ENCODE assay signal across 23 mouse cellular contexts in genomic region chr9:89305637-89306036, GRCm38 (mm10).
DNase-seq lines count a peak whose midpoint lies in the region; ATAC-seq lines count a peak whose summit lies in the region.
"Had no signal": no experiment of that assay in that cellular context is flagged by ENCODE, and none has a peak within 500 bp of the region (broad histone marks: within the 10 kb centered on the region; RNA-seq: fewer than 3 reads in every experiment).

No protein-coding gene starts in this region.

- DNase-seq in embryonic facial prominence, embryonic 10.5 days (ENCODE audit: low spot score): no peak
- DNase-seq in spleen, adult 18-20 months: no peak
- DNase-seq: adrenal gland, adult 8-10 months; adrenal gland, postnatal 14 days; adrenal gland, postnatal 36 days; B cell, adult 2 months; cerebellum, adult 11-12 months; cerebellum, adult 2 months; cerebellum, adult 9-10 months; cerebellum, postnatal 10 days; cerebellum, postnatal 25 days; forebrain, postnatal 0 days had no signal

- H3K27ac ChIP-seq in embryonic facial prominence, embryonic 12.5 days: no peak overlapping the region
- no peak overlapping the region for H3K27ac ChIP-seq in embryonic facial prominence, embryonic 10.5 days (replicated peaks)
- H3K27ac ChIP-seq in kidney, embryonic 15.5 days: no peak overlapping the region
- no peak overlapping the region for H3K27ac ChIP-seq in kidney, embryonic 16.5 days (ENCODE audit: low read length)
- H3K27ac ChIP-seq in embryonic facial prominence, embryonic 13.5 days: no peak overlapping the region
- H3K27ac ChIP-seq: forebrain, embryonic 13.5 days; forebrain, embryonic 15.5 days had no signal

- 52% methylated on average over 2 of the region's 2 CpGs for WGBS in embryonic facial prominence, embryonic 12.5 days
- WGBS in embryonic facial prominence, embryonic 10.5 days: 84% methylated on average over 2 of the region's 2 CpGs
- 61% methylated on average over 2 of the region's 2 CpGs for WGBS in kidney, embryonic 15.5 days
- WGBS in kidney, embryonic 16.5 days: 55% methylated on average over 2 of the region's 2 CpGs
- 55% methylated on average over 2 of the region's 2 CpGs for WGBS in embryonic facial prominence, embryonic 13.5 days

- H3K27me3 ChIP-seq in embryonic facial prominence, embryonic 12.5 days: no peaks in the 10 kb centered on the region
- no peaks in the 10 kb centered on the region for H3K27me3 ChIP-seq in embryonic facial prominence, embryonic 10.5 days (replicated peaks; ENCODE audit: low read depth, poor library complexity, severe bottlenecking)
- no peaks in the 10 kb centered on the region for H3K27me3 ChIP-seq in kidney, embryonic 15.5 days
- H3K27me3 ChIP-seq in kidney, embryonic 16.5 days (ENCODE audit: insufficient read depth, low read length): no peaks in the 10 kb centered on the region
- no peaks in the 10 kb centered on the region for H3K27me3 ChIP-seq in embryonic facial prominence, embryonic 13.5 days
- H3K27me3 ChIP-seq: CH12.LX; forebrain, embryonic 13.5 days; forebrain, embryonic 15.5 days; Patski had no signal

- no peaks in the 10 kb centered on the region for H3K36me3 ChIP-seq in embryonic facial prominence, embryonic 12.5 days
- H3K36me3 ChIP-seq in embryonic facial prominence, embryonic 10.5 days (replicated peaks): no peaks in the 10 kb centered on the region
- H3K36me3 ChIP-seq in kidney, embryonic 15.5 days: no peaks in the 10 kb centered on the region
- H3K36me3 ChIP-seq in kidney, embryonic 16.5 days (ENCODE audit: insufficient read depth, low read length): no peaks in the 10 kb centered on the region
- no peaks in the 10 kb centered on the region for H3K36me3 ChIP-seq in embryonic facial prominence, embryonic 13.5 days
- H3K36me3 ChIP-seq: forebrain, embryonic 15.5 days; G1E had no signal

- no peak overlapping the region for H3K4me3 ChIP-seq in embryonic facial prominence, embryonic 12.5 days
- H3K4me3 ChIP-seq in embryonic facial prominence, embryonic 10.5 days: no peak overlapping the region
- H3K4me3 ChIP-seq in kidney, embryonic 15.5 days (replicated peaks): no peak overlapping the region
- no peak overlapping the region for H3K4me3 ChIP-seq in kidney, embryonic 16.5 days (ENCODE audit: low read length)
- H3K4me3 ChIP-seq in embryonic facial prominence, embryonic 13.5 days: no peak overlapping the region
- H3K4me3 ChIP-seq: forebrain, embryonic 13.5 days; forebrain, embryonic 15.5 days had no signal

- H3K4me1 ChIP-seq in embryonic facial prominence, embryonic 12.5 days: no peaks in the 10 kb centered on the region
- H3K4me1 ChIP-seq in embryonic facial prominence, embryonic 10.5 days: no peaks in the 10 kb centered on the region
- H3K4me1 ChIP-seq in kidney, embryonic 15.5 days: no peaks in the 10 kb centered on the region
- H3K4me1 ChIP-seq in kidney, embryonic 16.5 days (ENCODE audit: insufficient read depth, low read length): no peaks in the 10 kb centered on the region; the same call in 1 of the 2 replicates
- no peaks in the 10 kb centered on the region for H3K4me1 ChIP-seq in embryonic facial prominence, embryonic 13.5 days

- ATAC-seq in embryonic facial prominence, embryonic 12.5 days (ENCODE audit: insufficient number of reproducible peaks, insufficient read depth, low FRiP score, low TSS enrichment): peak; percentile 60; the same call in 1 of the 2 replicates
- peak; percentile 36; the same call in 1 of the 2 replicates for ATAC-seq in kidney, embryonic 15.5 days (replicated peaks; ENCODE audit: low FRiP score)
- ATAC-seq in kidney, embryonic 16.5 days (ENCODE audit: low FRiP score, low TSS enrichment): no peak
- ATAC-seq in embryonic facial prominence, embryonic 13.5 days (ENCODE audit: insufficient number of reproducible peaks, insufficient read depth, low FRiP score, low TSS enrichment, low read depth): 0 out of 2 replicates have a peak, but pooled peaks have one; percentile 32
- ATAC-seq: activated CD4-positive, CD25-positive, alpha-beta regulatory T cell, adult 4 months; CD4-positive, CD25-positive, alpha-beta regulatory T cell, adult 4 months; forebrain, embryonic 13.5 days; forebrain, embryonic 15.5 days; forebrain, postnatal 0 days; Patski had no signal

- H3K9ac ChIP-seq in embryonic facial prominence, embryonic 12.5 days: no peak overlapping the region
- H3K9ac ChIP-seq in kidney, embryonic 15.5 days: no peak overlapping the region
- H3K9ac ChIP-seq in kidney, embryonic 16.5 days (replicated peaks; ENCODE audit: low read length): no peak overlapping the region
- H3K9ac ChIP-seq in embryonic facial prominence, embryonic 13.5 days: no peak overlapping the region
- H3K9ac ChIP-seq: forebrain, embryonic 13.5 days; forebrain, embryonic 15.5 days; forebrain, postnatal 0 days had no signal

- H3K4me2 ChIP-seq in embryonic facial prominence, embryonic 12.5 days (replicated peaks): no peak overlapping the region
- H3K4me2 ChIP-seq in kidney, embryonic 15.5 days: no peak overlapping the region
- H3K4me2 ChIP-seq in kidney, embryonic 16.5 days (replicated peaks; ENCODE audit: low read depth, low read length): no peak overlapping the region
- H3K4me2 ChIP-seq in embryonic facial prominence, embryonic 13.5 days: no peak overlapping the region
- H3K4me2 ChIP-seq: forebrain, embryonic 13.5 days; forebrain, embryonic 15.5 days had no signal

- no peaks in the 10 kb centered on the region for H3K9me3 ChIP-seq in embryonic facial prominence, embryonic 12.5 days
- no peaks in the 10 kb centered on the region for H3K9me3 ChIP-seq in embryonic facial prominence, embryonic 10.5 days
- no peaks in the 10 kb centered on the region for H3K9me3 ChIP-seq in kidney, embryonic 15.5 days (replicated peaks)
- no peaks in the 10 kb centered on the region for H3K9me3 ChIP-seq in kidney, embryonic 16.5 days (ENCODE audit: low read length)
- no peaks in the 10 kb centered on the region for H3K9me3 ChIP-seq in embryonic facial prominence, embryonic 13.5 days
- H3K9me3 ChIP-seq: forebrain, embryonic 13.5 days; forebrain, embryonic 15.5 days had no signal
